Mouse (Mus musculus) embryonic facial prominence, embryonic 15.5 days (tissue): ENCODE results near the gene Lrrc17. TPM values are rescaled to one million over a fixed set of nuclear protein-coding genes. Genes with fewer than 3 reads are reported as not detected.
"Not testable (repeated sequence)": the region's sequence is repeated elsewhere in the genome, so short reads cannot be mapped to it uniquely, and the experiment has no call there.

Experiments
- ATAC-seq: fragments of 200-750 bp; cut with Nextera tagmentation; 2 replicates; pipeline ENCODE4 v1.8.0; 2017; ENCODE audit warnings: low read depth, moderate TSS enrichment; ENCODE audit not compliant: insufficient number of reproducible peaks, low FRiP score, low TSS enrichment
- H3K27ac ChIP-seq: fragments of 300-500 bp; sonication (generic); replicated peaks from 2 replicates; pipeline ENCODE4 v1.5.1; 2015; ENCODE audit warnings: mild to moderate bottlenecking, inconsistent platforms
- H3K27me3 ChIP-seq: fragments of 300-500 bp; sonication (generic); 2 replicates; pipeline ENCODE4 v1.6.1; 2015; ENCODE audit warnings: inconsistent platforms
- H3K36me3 ChIP-seq: fragments of 300-500 bp; sonication (generic); 2 replicates; pipeline ENCODE4 v1.6.1; 2015; ENCODE audit warnings: mild to moderate bottlenecking, inconsistent platforms
- H3K4me1 ChIP-seq: fragments of 300-500 bp; sonication (generic); 2 replicates; pipeline ENCODE4 v1.6.1; 2015; ENCODE audit warnings: inconsistent platforms
- H3K4me2 ChIP-seq: fragments of 300-500 bp; sonication (generic); replicated peaks from 2 replicates; pipeline ENCODE4 v1.6.1; 2015; ENCODE audit warnings: mild to moderate bottlenecking, inconsistent platforms
- H3K4me3 ChIP-seq: fragments of 300-500 bp; sonication (generic); replicated peaks from 2 replicates; pipeline ENCODE4 v1.5.1; 2015; ENCODE audit warnings: mild to moderate bottlenecking, inconsistent platforms
- H3K9ac ChIP-seq: fragments of 300-500 bp; sonication (generic); 2 replicates; pipeline ENCODE4 v1.6.1; 2015; ENCODE audit warnings: inconsistent platforms
- H3K9me3 ChIP-seq: fragments of 300-500 bp; sonication (generic); replicated peaks from 2 replicates; pipeline ENCODE4 v1.6.1; 2016; ENCODE audit warnings: inconsistent platforms
- WGBS: fragments of 180-500 bp; shearing (Covaris S2); methylation state at CpG from one replicate; pipeline ENCODE4 v1.1.7; 2015; 5-methylcytosine and 5-hydroxymethylcytosine counted together
- polyA plus RNA-seq: library from polyadenylated mRNA; unstranded; fragments of >200 nt; fragmentation: Nextera tagmentation; extraction: Ambion mirVana; gene quantifications from 2 replicates; pipeline ENCODE4 v1.2.1, GENCODE M21; 2015

Gene Lrrc17
- polyA plus RNA-seq, 1 experiment from 2014 or later = 134 TPM

- no peak overlapping the region for H3K9ac ChIP-seq
- H3K4me2 ChIP-seq = no peak overlapping the region
- no peak overlapping the region for H3K27ac ChIP-seq
- no peaks in the 10 kb centered on the region for H3K9me3 ChIP-seq
- H3K27me3 ChIP-seq = no peaks in the 10 kb centered on the region
- no peak overlapping the region for H3K4me3 ChIP-seq
- ATAC-seq = no peak
- H3K4me1 ChIP-seq = no peaks in the 10 kb centered on the region
- WGBS = 55% methylated on average over 3 of the region's 3 CpGs
- H3K36me3 ChIP-seq = peaks cover 28% of the 10 kb centered on the region
These were observed 29.5 kb downstream of the Lrrc17 start for GRCm38 (mm10) chr5:21572764-21573416.

GRCm38 (mm10) chr5:21574386-21575209, 31.2 kb downstream of the Lrrc17 start:
- WGBS = 71% methylated on average over 21 of the region's 21 CpGs
- no peak overlapping the region for H3K4me2 ChIP-seq
- H3K4me1 ChIP-seq = no peaks in the 10 kb centered on the region
- no peak overlapping the region for H3K4me3 ChIP-seq
- no peaks in the 10 kb centered on the region for H3K9me3 ChIP-seq
- no peak overlapping the region for H3K9ac ChIP-seq
- H3K36me3 ChIP-seq = peaks cover 25% of the 10 kb centered on the region
- H3K27me3 ChIP-seq = no peaks in the 10 kb centered on the region
- H3K27ac ChIP-seq = no peak overlapping the region
- ATAC-seq = no peak

GRCm38 (mm10) chr5:21575210-21575550, 31.8 kb downstream of the Lrrc17 start:
- Histone ChIP-seq H3K27me3 (no peaks in the 10 kb centered on the region), H3K27ac (no peak overlapping the region), H3K36me3 (peaks cover 23% of the 10 kb centered on the region), H3K9me3 (no peaks in the 10 kb centered on the region), H3K9ac (no peak overlapping the region), H3K4me1 (no peaks in the 10 kb centered on the region), H3K4me2 (no peak overlapping the region), H3K4me3 (no peak overlapping the region)
- no peak for ATAC-seq
- WGBS = 77% methylated on average over 13 of the region's 13 CpGs

- 87% methylated on average over 3 of the region's 3 CpGs for WGBS
- no peaks in the 10 kb centered on the region for H3K9me3 ChIP-seq
- ATAC-seq = no peak
These were observed 34.8 kb downstream of the Lrrc17 start for GRCm38 (mm10) chr5:21578136-21578535.

GRCm38 (mm10) chr5:21586763-21587162, 43.4 kb downstream of the Lrrc17 start:
- 53% methylated on average over 6 of the region's 6 CpGs for WGBS
- Histone ChIP-seq H3K4me3 (no peak overlapping the region), H3K27ac (no peak overlapping the region), H3K4me1 (0 out of 2 replicates have a peak, but pooled peaks cover 2% of the 10 kb centered on the region), H3K27me3 (no peaks in the 10 kb centered on the region), H3K36me3 (no peaks in the 10 kb centered on the region), H3K9me3 (no peaks in the 10 kb centered on the region), H3K9ac (no peak overlapping the region), H3K4me2 (no peak overlapping the region)
- no peak for ATAC-seq

More at GRCm38 (mm10) chr5:21578136-21578535, 34.8 kb downstream of the Lrrc17 start:
- H3K4me1 ChIP-seq = no peaks in the 10 kb centered on the region
- peaks cover 12% of the 10 kb centered on the region; the same call in 1 of the 2 replicates for H3K36me3 ChIP-seq
- H3K9ac ChIP-seq = no peak overlapping the region
- H3K27ac ChIP-seq = no peak overlapping the region
- no peak overlapping the region for H3K4me3 ChIP-seq
- H3K27me3 ChIP-seq = no peaks in the 10 kb centered on the region
- H3K4me2 ChIP-seq = no peak overlapping the region

GRCm38 (mm10) chr5:21587683-21588082, 44.3 kb downstream of the Lrrc17 start:
- Histone ChIP-seq H3K4me1 (0 out of 2 replicates have a peak, but pooled peaks cover 6% of the 10 kb centered on the region), H3K27ac (no peak overlapping the region), H3K9me3 (no peaks in the 10 kb centered on the region), H3K9ac (no peak overlapping the region), H3K36me3 (no peaks in the 10 kb centered on the region), H3K4me2 (no peak overlapping the region), H3K4me3 (no peak overlapping the region), H3K27me3 (no peaks in the 10 kb centered on the region)
- WGBS = 80% methylated on average over 7 of the region's 7 CpGs
- ATAC-seq = no peak

GRCm38 (mm10) chr5:21588220-21588619, 44.9 kb downstream of the Lrrc17 start:
- Histone ChIP-seq H3K27ac (no peak overlapping the region), H3K36me3 (no peaks in the 10 kb centered on the region), H3K4me1 (0 out of 2 replicates have a peak, but pooled peaks cover 7% of the 10 kb centered on the region), H3K27me3 (no peaks in the 10 kb centered on the region), H3K9ac (no peak overlapping the region), H3K4me2 (no peak overlapping the region), H3K9me3 (no peaks in the 10 kb centered on the region), H3K4me3 (no peak overlapping the region)
- WGBS = 58% methylated on average over 13 of the region's 13 CpGs
- ATAC-seq = no peak

GRCm38 (mm10) chr5:21592106-21592505, 48.7 kb downstream of the Lrrc17 start:
- Histone ChIP-seq H3K36me3 (no peaks in the 10 kb centered on the region), H3K9me3 (no peaks in the 10 kb centered on the region), H3K4me1 (0 out of 2 replicates have a peak, but pooled peaks cover 4% of the 10 kb centered on the region), H3K27me3 (no peaks in the 10 kb centered on the region), H3K9ac (no peak overlapping the region), H3K4me3 (no peak overlapping the region), H3K4me2 (no peak overlapping the region), H3K27ac (no peak overlapping the region)
- no peak for ATAC-seq
- WGBS = 53% methylated on average over 2 of the region's 2 CpGs

GRCm38 (mm10) chr5:21593201-21593709, 49.9 kb downstream of the Lrrc17 start:
- Histone ChIP-seq H3K27me3 (no peaks in the 10 kb centered on the region), H3K4me2 (no peak overlapping the region), H3K27ac (no peak overlapping the region), H3K4me1 (0 out of 2 replicates have a peak, but pooled peaks cover 4% of the 10 kb centered on the region), H3K9ac (no peak overlapping the region), H3K36me3 (no peaks in the 10 kb centered on the region), H3K9me3 (no peaks in the 10 kb centered on the region), H3K4me3 (no peak overlapping the region)
- ATAC-seq = no peak
- WGBS = 74% methylated on average over 9 of the region's 9 CpGs

- 83% methylated on average over 2 of the region's 2 CpGs for WGBS
- not testable (repeated sequence) for ATAC-seq, H3K9ac ChIP-seq
These were observed 56.2 kb downstream of the Lrrc17 start for GRCm38 (mm10) chr5:21599536-21599935.

GRCm38 (mm10) chr5:21599961-21600360, 56.6 kb downstream of the Lrrc17 start:
- H3K27ac ChIP-seq = no peak overlapping the region
- no peak overlapping the region for H3K4me2 ChIP-seq
- no peaks in the 10 kb centered on the region for H3K36me3 ChIP-seq
- no peak for ATAC-seq
- no peaks in the 10 kb centered on the region for H3K4me1 ChIP-seq
- no peaks in the 10 kb centered on the region for H3K9me3 ChIP-seq
- H3K4me3 ChIP-seq = no peak overlapping the region
- WGBS = 92% methylated on average over 4 of the region's 4 CpGs
- no peaks in the 10 kb centered on the region for H3K27me3 ChIP-seq
- H3K9ac ChIP-seq = no peak overlapping the region

More at GRCm38 (mm10) chr5:21599536-21599935, 56.2 kb downstream of the Lrrc17 start:
- not testable (repeated sequence) for H3K4me1 ChIP-seq, H3K27ac ChIP-seq, H3K9me3 ChIP-seq, H3K4me2 ChIP-seq, H3K4me3 ChIP-seq, H3K36me3 ChIP-seq, H3K27me3 ChIP-seq
